Mouse (Mus musculus): ENCODE data around the gene Pramef8. TPM values are rescaled to one million over a fixed set of nuclear protein-coding genes. Genes with fewer than 3 reads are reported as not detected.
"Not testable (repeated sequence)": the region's sequence is repeated elsewhere in the genome, so short reads cannot be mapped to it uniquely, and the experiment has no call there.

Gene Pramef8
- total RNA-seq (2022): 10 to 100 TPM in 3 of 4 experiments, 1 to 10 TPM in 1; 9.3 to 16.9 (median 12.8) TPM

DNA sequence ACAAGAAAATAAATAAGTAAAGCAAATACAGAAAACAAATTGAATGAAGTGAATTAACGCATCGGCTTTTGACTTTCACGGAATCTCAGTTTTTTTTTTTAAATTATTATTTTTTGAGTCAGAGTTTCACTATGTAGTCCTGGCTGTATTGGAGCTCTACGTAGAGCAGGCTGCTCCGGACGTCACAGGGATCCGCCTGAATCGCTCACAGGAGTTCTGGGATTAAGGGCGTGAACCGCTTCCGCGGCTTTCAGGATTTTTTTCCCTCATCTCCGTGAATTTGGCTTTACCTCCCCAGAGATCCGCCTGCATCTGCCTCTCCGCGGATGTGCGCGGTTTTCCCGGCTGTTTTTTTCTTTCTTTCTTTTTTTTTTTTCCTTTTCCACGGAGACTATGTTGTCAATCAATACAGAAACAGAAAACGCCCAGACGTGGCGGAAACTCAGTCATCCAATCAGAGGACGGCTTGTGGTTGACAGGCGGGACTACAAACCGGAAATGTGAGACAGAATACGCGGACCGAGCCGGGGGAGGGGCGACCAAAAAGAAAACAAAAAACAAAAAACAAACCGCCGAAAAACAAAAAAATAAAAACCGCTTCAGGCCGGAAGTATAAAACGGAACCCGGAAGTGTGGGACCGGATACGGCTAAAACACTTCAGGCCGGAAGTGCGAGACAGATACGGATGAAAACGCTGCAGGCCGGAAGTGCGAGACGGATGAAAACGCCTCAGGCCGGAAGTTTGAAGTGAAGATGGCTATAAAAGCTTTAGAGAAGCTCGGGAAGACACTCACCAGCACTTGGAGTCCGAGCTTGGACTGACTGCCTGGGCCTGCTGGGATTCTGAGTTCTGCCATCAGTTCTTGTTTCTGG lies at the start of gene Pramef8:
Pramef8 (plus strand) TSS at position 208 of the 874 bp plus-strand sequence.
- DNase-seq (ENCODE audit: low spot score in 2 of 2): peak; percentile 90 to 92

DNA sequence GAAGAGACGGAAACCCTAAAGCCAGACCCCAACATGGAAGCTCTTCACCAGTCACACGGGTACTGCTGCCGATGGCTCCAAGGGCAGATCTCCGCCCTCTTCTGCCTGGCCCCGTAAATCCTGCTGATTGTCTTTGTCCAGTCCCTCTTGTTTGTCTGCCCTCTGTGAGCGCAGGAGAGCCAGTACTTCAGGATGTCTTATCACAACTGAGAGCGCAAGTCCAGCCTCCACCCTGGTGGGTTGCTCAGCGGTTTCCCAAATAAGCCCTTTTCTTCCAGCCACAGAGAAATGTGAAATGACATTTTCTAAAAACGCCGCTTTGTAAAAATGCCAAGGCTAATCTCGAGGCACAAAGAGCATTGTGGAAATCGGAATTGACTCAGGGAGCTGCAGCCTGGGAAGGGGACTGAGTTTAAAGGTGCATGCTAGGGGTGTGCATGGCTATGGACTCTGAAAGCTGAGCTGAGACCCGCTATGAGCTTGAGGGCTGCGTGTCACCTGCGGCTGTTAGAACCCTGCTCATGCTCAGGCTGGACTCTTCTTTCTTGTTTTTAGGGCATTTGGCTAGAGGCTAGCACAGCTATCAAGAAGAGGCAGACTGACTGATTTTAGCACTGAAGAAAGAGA lies 45.7 kb upstream of the Pramef8 start:
- DNase-seq (ENCODE audit: low spot score in 2 of 2): no peak

DNA sequence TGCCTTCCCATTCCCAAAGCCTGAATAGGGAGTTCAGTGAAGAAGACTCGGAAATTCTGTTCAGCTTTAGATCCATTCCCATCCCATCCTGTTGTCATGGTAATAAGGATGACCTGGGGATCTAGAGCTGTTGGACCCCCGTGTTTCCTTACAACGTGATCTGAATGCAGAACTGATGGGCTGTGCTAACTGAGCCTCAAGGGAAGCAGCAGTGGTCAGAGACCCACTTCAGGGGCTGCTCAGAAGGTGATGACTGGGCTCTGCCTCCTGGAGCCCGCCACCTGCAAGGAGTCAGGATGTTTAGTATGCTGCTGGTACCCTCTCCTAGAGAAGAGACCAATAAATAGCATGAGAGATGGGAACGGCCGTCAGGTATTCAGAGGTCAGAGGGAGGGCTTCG lies 32.7 kb upstream of the Pramef8 start:
- DNase-seq (ENCODE audit: low spot score in 2 of 2): no peak

DNA sequence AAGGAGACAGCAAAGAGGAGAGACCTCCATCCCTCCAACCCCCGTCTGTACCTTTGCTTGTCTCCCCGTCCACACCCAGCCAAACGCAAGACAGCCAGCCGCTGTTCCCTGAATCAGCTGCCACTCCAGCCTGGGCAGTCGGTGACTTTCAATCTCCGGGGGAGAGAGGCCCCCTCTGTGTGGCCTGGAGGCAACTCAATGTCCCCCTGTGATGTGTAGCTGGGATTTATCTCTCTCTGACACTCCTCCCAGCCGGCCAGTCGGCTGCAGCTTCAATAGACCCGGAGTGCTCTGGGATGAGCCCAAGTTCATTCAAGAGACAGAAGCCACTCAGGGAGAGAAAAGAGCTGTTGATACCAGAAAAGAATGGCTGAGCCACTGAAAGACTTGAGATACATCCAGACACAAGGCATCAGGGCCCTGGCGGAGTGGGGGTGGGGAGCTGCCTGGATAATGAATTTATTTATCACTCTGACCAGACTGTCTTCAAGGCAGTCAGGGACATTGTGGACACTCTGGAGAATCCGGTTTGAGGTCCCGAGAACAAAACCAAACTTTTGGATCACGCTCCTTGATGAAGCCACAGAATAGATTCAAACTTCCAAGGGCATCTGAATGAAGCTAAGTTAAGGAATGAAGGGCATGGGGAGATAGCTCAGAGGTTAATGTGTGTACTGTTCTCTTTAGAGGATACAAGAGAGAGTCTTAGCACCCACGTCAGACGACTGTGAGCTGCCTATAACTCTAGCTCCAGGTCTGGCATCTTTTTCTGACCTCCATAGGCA lies 32.1 kb upstream of the Pramef8 start:
- DNase-seq (ENCODE audit: low spot score in 2 of 2): peak in 1 of 2 experiments; percentile 7

DNA sequence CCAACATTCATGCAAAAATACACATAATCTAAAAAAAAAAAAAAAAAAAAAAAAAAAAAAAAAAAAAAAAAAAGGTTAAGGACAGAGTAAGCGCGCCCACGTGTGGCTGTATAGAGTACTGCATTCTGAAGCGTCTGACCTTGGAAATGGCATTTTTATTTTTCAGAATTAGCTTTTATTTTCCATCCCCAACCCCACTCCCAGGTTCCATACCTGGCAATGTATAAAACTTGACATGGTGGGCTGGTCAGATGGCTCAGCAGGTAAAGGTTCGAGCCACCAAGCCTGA lies 31.6 kb upstream of the Pramef8 start:
- peak in 1 of 2 experiments; percentile 11 for DNase-seq (ENCODE audit: low spot score in 2 of 2)

DNA sequence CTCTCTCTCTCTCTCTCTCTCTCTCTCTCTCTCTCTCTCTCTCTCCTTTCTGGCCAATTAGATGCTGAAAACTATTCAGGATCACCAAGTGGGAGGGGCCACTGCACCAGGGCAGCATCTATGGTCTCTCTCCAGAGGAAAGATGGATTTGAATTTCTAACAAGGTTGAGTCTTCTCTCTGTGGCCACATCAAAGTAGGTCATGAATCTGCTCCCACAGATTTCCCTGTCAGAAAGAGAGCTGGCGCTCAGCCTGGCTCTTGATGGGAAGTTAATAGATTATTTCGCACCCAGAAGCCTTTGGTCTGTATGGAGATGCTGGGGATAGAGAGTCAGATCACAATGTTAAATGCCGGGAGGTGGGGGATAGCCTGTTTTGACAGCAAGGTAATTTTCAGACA lies 30.1 kb upstream of the Pramef8 start:
- DNase-seq (ENCODE audit: low spot score in 2 of 2): no peak

DNA sequence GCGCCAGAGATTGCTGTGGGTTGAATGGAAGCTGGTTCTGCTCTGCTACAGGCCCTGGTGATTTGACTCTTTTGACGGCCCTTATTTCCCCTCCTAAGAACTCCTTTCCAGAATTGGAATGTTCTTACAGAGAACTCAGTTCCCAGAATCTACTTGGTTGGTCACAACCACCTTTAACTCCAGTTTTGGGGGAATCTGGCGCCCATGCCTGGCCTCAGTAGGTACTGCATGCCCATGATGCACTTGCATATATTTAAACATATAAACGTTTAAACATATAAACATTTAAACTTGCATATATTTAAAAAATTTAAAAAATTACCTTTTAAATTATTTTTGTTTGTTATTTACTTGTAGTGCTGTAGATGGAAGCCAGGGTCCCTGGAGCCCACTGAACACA lies 28.6 kb upstream of the Pramef8 start:
- DNase-seq (ENCODE audit: low spot score in 2 of 2): no peak

DNA sequence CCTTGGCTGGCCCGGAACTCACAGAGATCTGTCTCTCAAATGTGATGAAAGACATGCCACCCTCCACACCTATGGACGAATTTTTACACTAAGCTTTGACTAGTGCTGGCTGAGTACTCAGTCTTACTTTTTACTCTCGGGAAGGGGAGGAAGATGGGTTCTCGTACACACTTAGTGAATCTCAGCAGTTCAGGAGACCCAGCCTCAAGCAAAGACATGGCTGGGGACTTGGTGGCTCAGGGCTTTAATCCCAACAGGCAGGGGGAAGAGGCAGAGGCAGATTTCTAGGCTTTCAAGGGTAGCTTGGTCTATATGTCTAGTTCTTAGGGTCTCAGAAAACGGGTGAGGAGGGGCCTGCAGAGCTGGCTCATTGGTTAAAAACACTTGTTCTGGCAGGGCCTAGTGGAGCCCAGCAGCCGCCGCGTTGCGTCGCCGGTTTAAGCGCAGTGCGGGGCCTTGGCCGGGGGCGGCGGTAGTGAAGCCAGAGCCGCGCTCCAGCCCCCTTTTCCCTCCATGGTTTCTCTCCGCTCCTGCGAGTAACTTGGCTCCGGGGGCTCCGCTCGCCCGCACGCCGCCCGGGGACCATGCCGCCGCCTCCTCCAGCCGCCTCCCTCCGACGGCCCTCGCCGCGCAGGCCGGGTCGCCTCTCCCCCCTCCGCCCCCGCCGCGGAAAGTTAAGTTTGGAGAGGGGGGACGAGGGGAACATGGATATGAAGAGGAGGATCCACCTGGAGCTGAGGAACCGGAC lies 23.1 kb upstream of the Pramef8 start:
- peak in 1 of 2 experiments; percentile 14 for DNase-seq (ENCODE audit: low spot score in 2 of 2)

DNA sequence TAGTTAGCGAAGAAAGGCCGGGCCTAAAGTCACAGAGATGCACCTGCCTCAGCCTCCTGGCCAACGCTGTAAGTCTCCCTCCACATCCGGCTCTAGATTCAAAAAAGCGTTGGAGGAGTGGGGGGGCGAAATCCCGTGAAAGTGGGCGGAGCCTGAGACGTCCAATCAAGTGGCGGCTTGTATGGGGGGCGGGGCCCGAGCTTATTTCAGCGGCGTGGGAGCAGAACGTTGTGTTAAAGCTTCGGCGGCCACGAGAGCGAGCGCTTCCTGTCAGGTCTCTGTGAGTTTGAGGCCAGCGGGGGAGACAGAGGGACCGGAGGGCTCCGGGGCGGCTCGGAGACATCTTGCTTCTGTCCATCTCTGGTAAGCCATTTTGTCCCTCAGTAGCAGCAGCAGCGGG lies 18.0 kb upstream of the Pramef8 start, which contains the start of gene Pramel1:
Pramel1 (plus strand) TSS at position 248 of the 400 bp plus-strand sequence.
- DNase-seq (ENCODE audit: low spot score in 2 of 2): no peak

DNA sequence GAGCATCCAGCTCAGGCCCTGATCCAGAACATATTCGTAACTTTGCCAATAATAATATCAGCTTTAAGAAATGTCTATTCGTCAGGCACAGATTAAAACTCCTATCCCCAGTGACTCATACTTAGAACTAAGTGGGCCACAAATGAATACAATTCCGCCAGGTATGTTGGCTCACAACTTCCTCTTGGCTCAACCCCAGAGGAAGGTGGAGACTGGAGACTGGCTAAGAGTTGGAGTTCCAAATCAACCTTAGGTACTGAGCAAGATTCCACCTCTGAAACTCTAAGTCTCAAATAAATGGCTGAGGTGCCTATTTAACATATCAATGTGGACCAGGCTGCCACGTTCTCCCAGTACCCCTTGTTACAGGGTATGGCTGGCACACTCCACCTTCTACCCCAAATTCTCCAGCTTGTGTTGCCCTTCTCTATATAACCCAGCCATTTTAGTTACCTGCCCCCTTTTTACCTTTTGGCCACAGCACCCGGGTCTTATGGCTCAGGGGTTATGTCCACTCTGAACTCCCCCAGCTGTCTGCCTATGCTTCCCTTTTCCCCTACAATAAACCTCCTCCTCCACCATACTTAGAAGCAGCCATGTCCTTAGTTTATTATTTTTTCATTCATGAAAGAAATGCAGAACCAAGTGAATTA lies 534 bp upstream of the Pramef8 start:
- no peak for DNase-seq (ENCODE audit: low spot score in 2 of 2)

DNA sequence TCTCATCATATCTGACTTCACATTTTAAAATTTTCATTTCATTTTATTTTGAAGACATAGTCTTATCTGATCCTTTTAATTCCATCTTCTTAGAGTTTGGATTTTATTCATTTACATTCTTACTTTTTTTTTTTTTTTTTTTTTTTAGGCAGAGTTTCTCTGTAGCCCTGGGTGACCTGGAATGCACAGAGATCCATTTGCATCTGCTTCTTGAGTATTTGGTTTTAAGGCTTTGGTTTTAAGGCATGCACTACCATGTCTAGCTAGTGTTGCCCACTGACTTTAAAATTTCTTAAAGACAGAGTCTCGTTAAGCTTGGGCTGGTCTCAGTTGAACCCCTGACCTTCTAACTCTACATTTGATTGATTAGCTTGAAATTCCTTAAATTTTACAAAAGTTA lies 1.4 kb downstream of the Pramef8 start:
- DNase-seq (ENCODE audit: low spot score in 2 of 2): no peak

DNA sequence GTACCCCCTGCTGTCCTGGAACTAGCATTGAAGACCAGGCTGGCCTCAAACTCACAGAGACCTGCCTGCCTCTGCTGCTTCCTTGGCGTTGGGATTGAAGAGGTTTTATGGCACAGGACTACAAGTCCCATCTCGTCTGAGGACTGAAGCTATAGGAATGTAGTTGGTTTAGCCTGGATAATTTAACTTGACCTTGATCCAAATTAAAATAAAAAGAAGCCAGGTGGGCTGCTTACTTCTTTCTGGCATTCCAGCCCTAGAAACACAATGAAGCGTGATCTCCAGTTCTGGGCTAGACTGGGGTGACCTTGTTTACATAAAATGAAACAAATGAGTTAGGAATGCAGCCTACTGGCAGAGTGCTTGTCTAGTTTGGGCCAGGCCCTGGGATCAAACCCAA lies 1.9 kb downstream of the Pramef8 start:
- no peak for DNase-seq (ENCODE audit: low spot score in 2 of 2)

DNA sequence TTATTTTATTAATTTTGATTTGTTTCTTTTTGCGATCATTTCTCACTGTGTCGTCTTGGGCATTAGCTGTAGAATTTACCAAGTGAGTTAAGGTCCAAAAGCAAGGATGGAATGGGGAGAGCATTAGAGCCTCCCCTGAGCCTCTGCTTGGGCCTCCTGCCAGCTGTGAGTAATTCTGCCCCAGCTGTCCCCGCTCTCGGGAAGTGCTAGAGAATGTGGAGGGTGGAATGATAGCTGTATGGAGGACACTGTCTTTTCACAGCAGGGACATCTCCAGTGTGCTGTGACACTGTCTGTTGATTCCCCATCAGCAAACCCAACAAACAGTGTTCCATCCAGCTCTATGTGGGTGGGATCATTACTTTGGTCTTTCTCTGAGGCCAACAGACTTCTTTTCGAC lies 14.5 kb downstream of the Pramef8 start:
- DNase-seq (ENCODE audit: low spot score in 2 of 2): not testable (repeated sequence)

DNA sequence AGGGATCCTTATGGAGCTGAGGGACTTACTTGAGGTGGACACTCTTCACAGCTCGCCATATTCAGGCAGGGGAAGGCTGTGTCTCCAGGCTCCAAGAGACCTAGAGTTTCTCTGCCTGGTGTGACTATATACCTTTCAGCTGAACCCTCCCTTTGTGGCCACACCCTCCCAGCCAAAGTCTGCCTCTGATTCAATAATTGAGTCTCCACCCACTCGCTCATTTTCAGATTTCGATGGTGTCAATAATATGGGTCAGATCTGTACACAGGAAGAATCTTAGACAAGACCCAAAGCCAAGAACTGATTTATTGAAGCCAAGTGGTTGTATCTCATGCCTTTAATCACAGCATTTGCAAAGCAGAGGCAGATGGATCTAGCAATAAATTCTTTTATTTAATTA lies 38.0 kb downstream of the Pramef8 start, which contains the start of gene Oog4:
Oog4 (minus strand) TSS at position 101 of the 400 bp plus-strand sequence.
- no peak for DNase-seq (ENCODE audit: low spot score in 2 of 2)

Other genes starting within 250 kb of the Pramef8 start
- gene Prdm2, start 199.4 kb upstream of the Pramef8 start, total RNA-seq (2022): 10 to 100 TPM; 39.5 to 49.8 (median 45.0) TPM
- gene Pdpn, start 112.9 kb upstream of the Pramef8 start, total RNA-seq (2022): 10 to 100 TPM; 19.7 to 38.1 (median 29.9) TPM
- gene Lrrc38, start 62.7 kb upstream of the Pramef8 start, total RNA-seq (2022): 1 to 10 TPM in 2 of 4 experiments, under 1 TPM in 2; 0.78 to 1.5 (median 1.1) TPM
- gene Pramel1, start 18.0 kb upstream of the Pramef8 start, total RNA-seq (2022): not detected
- gene Oog4, start 37.9 kb downstream of the Pramef8 start, total RNA-seq (2022): not detected
- gene Gm13043, start 98.9 kb downstream of the Pramef8 start, total RNA-seq (2022): not detected
- not detected for gene Gm13040, start 123.5 kb downstream of the Pramef8 start, total RNA-seq (2022)
- gene BC080695, start 139.3 kb downstream of the Pramef8 start, total RNA-seq (2022): not detected
- gene Gm13057, start 139.3 kb downstream of the Pramef8 start, total RNA-seq (2022): not detected
- not detected for gene Gm13083, start 202.6 kb downstream of the Pramef8 start, total RNA-seq (2022)
- gene Gm13088, start 244.8 kb downstream of the Pramef8 start, total RNA-seq (2022): not detected